8 mouse cellular contexts compared by ENCODE assay signal in genomic region chr3:90081365-90082240, GRCm38 (mm10). TPM values are rescaled to one million over a fixed set of nuclear protein-coding genes. Genes with fewer than 3 reads are reported as not detected.
DNase-seq lines count a peak whose midpoint lies in the region; ATAC-seq and TF ChIP-seq lines count a peak whose summit lies in the region.

No protein-coding gene starts in this region.

- DNase-seq in 3134 (ENCODE audit: extremely low read depth, insufficient read length, low spot score) (peak; percentile 30), MEL (ENCODE audit: low read depth, low spot score) (peak; percentile 98)
- DNase-seq in limb, embryonic 11.5 days (ENCODE audit: low spot score) = no peak
- DNase-seq in layer of hippocampus, postnatal 10 days (ENCODE audit: low spot score in 2 of 2) = no peak
- no peak for DNase-seq in ovary, adult 18-20 months (ENCODE audit: low spot score)

- no peak for TF ChIP-seq CTCF in MEL (IDR thresholded peaks at IDR 0.05 in 2 of 3, conservative IDR thresholded peaks at IDR 0.05 in 1 of 3; ENCODE audit: control insufficient read depth in 1 of 3, insufficient read depth in 1 of 3, low read depth in 2 of 3, low read length in 3 of 3, poor library complexity in 1 of 3, severe bottlenecking in 1 of 3)

- peak overlapping the region; percentile 75 for H3K27ac ChIP-seq in MEL (ENCODE audit: control insufficient read depth, low read depth, low read length)
- H3K27ac ChIP-seq in heart, embryonic 12.5 days (ENCODE audit: poor library complexity, severe bottlenecking) = peak overlapping the region; percentile 55
- H3K27ac ChIP-seq in limb, embryonic 11.5 days (replicated peaks; ENCODE audit: low read depth, low read length) = no peak overlapping the region
- no peak overlapping the region for H3K27ac ChIP-seq in midbrain, embryonic 16.5 days (ENCODE audit: low read length)

- WGBS in heart, embryonic 12.5 days = 68% methylated on average over 5 of the region's 5 CpGs
- 81% methylated on average over 5 of the region's 5 CpGs for WGBS in limb, embryonic 11.5 days
- 75% methylated on average over 5 of the region's 5 CpGs for WGBS in midbrain, embryonic 16.5 days

- no peaks in the 10 kb centered on the region for H3K27me3 ChIP-seq in MEL (ENCODE audit: control insufficient read depth in 1 of 2, insufficient read depth in 2 of 2, low read length in 2 of 2)
- H3K27me3 ChIP-seq in heart, embryonic 12.5 days (replicated peaks) = no peaks in the 10 kb centered on the region
- no peaks in the 10 kb centered on the region for H3K27me3 ChIP-seq in limb, embryonic 11.5 days (ENCODE audit: control insufficient read depth, insufficient read depth, low read length)
- H3K27me3 ChIP-seq in midbrain, embryonic 16.5 days (ENCODE audit: control insufficient read depth, insufficient read depth, low read depth, low read length) = no peaks in the 10 kb centered on the region

- no peaks in the 10 kb centered on the region for H3K9me3 ChIP-seq in MEL (replicated peaks; ENCODE audit: insufficient read depth, low read length)
- H3K9me3 ChIP-seq in heart, embryonic 12.5 days (replicated peaks) = no peaks in the 10 kb centered on the region
- H3K9me3 ChIP-seq in limb, embryonic 11.5 days (ENCODE audit: control insufficient read depth, low read length) = no peaks in the 10 kb centered on the region
- no peaks in the 10 kb centered on the region for H3K9me3 ChIP-seq in midbrain, embryonic 16.5 days (replicated peaks; ENCODE audit: control insufficient read depth, low read length, poor library complexity, severe bottlenecking)

- peak; percentile 75 to 81 for TF ChIP-seq EP300 in MEL (IDR thresholded peaks at IDR 0.05; ENCODE audit: low read depth in 1 of 2, low read length in 2 of 2)

- peak overlapping the region; percentile 59 for H3K9ac ChIP-seq in MEL (ENCODE audit: control insufficient read depth, low read depth, low read length, poor library complexity, severe bottlenecking)
- H3K9ac ChIP-seq in heart, embryonic 12.5 days = peak overlapping the region; percentile 28; the same call in 1 of the 2 replicates
- H3K9ac ChIP-seq in limb, embryonic 11.5 days (ENCODE audit: low read length) = no peak overlapping the region
- 0 out of 2 replicates have a peak overlapping the region, but pooled peaks have one; percentile 10 for H3K9ac ChIP-seq in midbrain, embryonic 16.5 days (ENCODE audit: low read depth, low read length)

- peaks cover 31 to 52% of the 10 kb centered on the region in 2 experiments for H3K4me1 ChIP-seq in MEL (ENCODE audit: control insufficient read depth in 1 of 2, insufficient read depth in 2 of 2, low read length in 2 of 2)
- H3K4me1 ChIP-seq in heart, embryonic 12.5 days (replicated peaks) = peaks cover 65% of the 10 kb centered on the region
- peaks cover 27% of the 10 kb centered on the region for H3K4me1 ChIP-seq in limb, embryonic 11.5 days (ENCODE audit: control insufficient read depth, insufficient read depth, low read length)
- peaks cover 49% of the 10 kb centered on the region for H3K4me1 ChIP-seq in midbrain, embryonic 16.5 days (ENCODE audit: control insufficient read depth, insufficient read depth, low read length)

- peak in 1 of 2 experiments; percentile 67; a peak in 2 of 4 replicates for TF ChIP-seq POLR2A in MEL (IDR thresholded peaks at IDR 0.05; ENCODE audit: control insufficient read depth in 1 of 2, insufficient read depth in 1 of 2, low read depth in 1 of 2, low read length in 2 of 2, poor library complexity in 1 of 2)

- H3K4me3 ChIP-seq in MEL (ENCODE audit: control insufficient read depth in 1 of 2, insufficient read depth in 1 of 2, low read depth in 2 of 2, low read length in 2 of 2) = peak overlapping the region; percentile 39 to 61
- H3K4me3 ChIP-seq in heart, embryonic 12.5 days = peak overlapping the region; percentile 96
- H3K4me3 ChIP-seq in limb, embryonic 11.5 days (ENCODE audit: low read depth, low read length) = peak overlapping the region; percentile 81; the same call in 1 of the 2 replicates
- no peak overlapping the region for H3K4me3 ChIP-seq in midbrain, embryonic 16.5 days (ENCODE audit: low read depth, low read length)

- peak overlapping the region; percentile 90 for H3K4me2 ChIP-seq in heart, embryonic 12.5 days
- H3K4me2 ChIP-seq in limb, embryonic 11.5 days (ENCODE audit: low read depth, severe bottlenecking) = peak overlapping the region; percentile 76
- peak overlapping the region; percentile 93 for H3K4me2 ChIP-seq in midbrain, embryonic 16.5 days (ENCODE audit: low read length)

- H3K79me2 ChIP-seq in MEL (ENCODE audit: control insufficient read depth, insufficient read depth, low read length, poor library complexity) = peaks cover 62% of the 10 kb centered on the region

- TF ChIP-seq RAD21 in MEL (IDR thresholded peaks at IDR 0.05; ENCODE audit: low read depth, low read length) = no peak

- peaks cover 0 to 55% of the 10 kb centered on the region in 2 experiments; a peak in 3 of 4 replicates for H3K36me3 ChIP-seq in MEL (ENCODE audit: control insufficient read depth in 1 of 2, insufficient read depth in 2 of 2, low read length in 2 of 2)
- peaks cover 14% of the 10 kb centered on the region for H3K36me3 ChIP-seq in heart, embryonic 12.5 days
- H3K36me3 ChIP-seq in limb, embryonic 11.5 days (ENCODE audit: control insufficient read depth, insufficient read depth, low read length) = no peaks in the 10 kb centered on the region; the same call in 1 of the 2 replicates
- no peaks in the 10 kb centered on the region for H3K36me3 ChIP-seq in midbrain, embryonic 16.5 days (ENCODE audit: control insufficient read depth, insufficient read depth, low read length)

- no peak for ATAC-seq in heart, embryonic 12.5 days (ENCODE audit: insufficient number of reproducible peaks, low FRiP score)
- no peak for ATAC-seq in limb, embryonic 11.5 days (ENCODE audit: insufficient number of reproducible peaks, low FRiP score, low TSS enrichment, low read depth)
- no peak for ATAC-seq in midbrain, embryonic 16.5 days
- ATAC-seq in activated CD4-positive, CD25-positive, alpha-beta regulatory T cell, adult 4 months = no peak

TF ChIP-seq in MEL, 35 proteins besides CTCF, POLR2A, EP300 and RAD21 (continues in another document):
- TF ChIP-seq TAL1 (IDR thresholded peaks at IDR 0.05; ENCODE audit: low read length) (peak; percentile 68), E2F4 (IDR thresholded peaks at IDR 0.05; ENCODE audit: borderline replicate concordance, low read depth, low read length) (no peak), KAT2A (conservative IDR thresholded peaks at IDR 0.05; ENCODE audit: low read depth, low read length) (no peak), MAFK (IDR thresholded peaks at IDR 0.05; ENCODE audit: borderline replicate concordance, low read depth, low read length) (peak; percentile 27; the same call in 1 of the 2 replicates), ZNF384 (IDR thresholded peaks at IDR 0.05; ENCODE audit: low read depth, low read length) (0 out of 2 replicates have a peak, but pooled peaks have one; percentile 5), POLR2AphosphoS5 (IDR thresholded peaks at IDR 0.05; ENCODE audit: borderline replicate concordance, low read depth, low read length) (no peak), UBTF (IDR thresholded peaks at IDR 0.05; ENCODE audit: borderline replicate concordance, insufficient read depth, low read depth, low read length) (no peak), USF1 (IDR thresholded peaks at IDR 0.05; ENCODE audit: low read depth, low read length) (peak; percentile 79)

RNA-seq across cellular contexts. Expression of gene Tpm3, which starts 9.2 kb away (rescaled TPM):
- total RNA-seq in MEL (2012; rRNA removed) = 274 and 314 TPM in 2 replicates
- polyA plus RNA-seq in MEL (2012; ENCODE audit: insufficient read depth in 1 of 2, insufficient read length in 2 of 2, low read depth in 1 of 2, low replicate concordance in 2 of 2, missing spikeins in 1 of 2) = 100 to 1,000 TPM; 205 to 273 TPM
- 335 and 344 TPM in 2 replicates for polyA plus RNA-seq in heart, embryonic 12.5 days (2016; fragmentation: Nextera tagmentation; extraction: Ambion mirVana)
- polyA plus RNA-seq in limb, embryonic 11.5 days (2014; fragmentation: Nextera tagmentation; extraction: Ambion mirVana) = 578 and 605 TPM in 2 replicates
- polyA plus RNA-seq in midbrain, embryonic 16.5 days (2015; fragmentation: Nextera tagmentation; extraction: Ambion mirVana) = 377 and 415 TPM in 2 replicates
- 100 to 1,000 TPM; 245 to 256 TPM for total RNA-seq in layer of hippocampus, postnatal 10 days (2021)
- 100 to 1,000 TPM; 850 to 880 TPM for polyA plus RNA-seq in activated CD4-positive, CD25-positive, alpha-beta regulatory T cell, adult 4 months (2017; shearing (Covaris generic))

RNA-seq across cellular contexts. Expression of gene Nup210l, which starts 22.3 kb away (rescaled TPM):
- total RNA-seq in MEL (2012; rRNA removed) = 0.54 and 0.62 TPM in 2 replicates
- under 1 TPM in 1 of 2 experiments, not detected in 1; 0.65 TPM for polyA plus RNA-seq in MEL (2012; ENCODE audit: insufficient read depth in 1 of 2, insufficient read length in 2 of 2, low read depth in 1 of 2, low replicate concordance in 2 of 2, missing spikeins in 1 of 2)
- polyA plus RNA-seq in heart, embryonic 12.5 days (2016; fragmentation: Nextera tagmentation; extraction: Ambion mirVana) = 0.33 and 0.40 TPM in 2 replicates
- polyA plus RNA-seq in limb, embryonic 11.5 days (2014; fragmentation: Nextera tagmentation; extraction: Ambion mirVana) = 0.49 and 0.72 TPM in 2 replicates
- polyA plus RNA-seq in midbrain, embryonic 16.5 days (2015; fragmentation: Nextera tagmentation; extraction: Ambion mirVana) = 0.16 and 0.35 TPM in 2 replicates
- under 1 TPM; 0.36 to 0.50 TPM for total RNA-seq in layer of hippocampus, postnatal 10 days (2021)
- under 1 TPM; 0.15 to 0.37 TPM for polyA plus RNA-seq in activated CD4-positive, CD25-positive, alpha-beta regulatory T cell, adult 4 months (2017; shearing (Covaris generic))

RNA-seq across cellular contexts. Expression of gene Ubap2l, which starts 29.2 kb away (rescaled TPM):
- 102 and 107 TPM in 2 replicates for total RNA-seq in MEL (2012; rRNA removed)
- 100 to 1,000 TPM; 247 to 442 TPM for polyA plus RNA-seq in MEL (2012; ENCODE audit: insufficient read depth in 1 of 2, insufficient read length in 2 of 2, low read depth in 1 of 2, low replicate concordance in 2 of 2, missing spikeins in 1 of 2)
- polyA plus RNA-seq in heart, embryonic 12.5 days (2016; fragmentation: Nextera tagmentation; extraction: Ambion mirVana) = 178 and 200 TPM in 2 replicates
- 238 and 289 TPM in 2 replicates for polyA plus RNA-seq in limb, embryonic 11.5 days (2014; fragmentation: Nextera tagmentation; extraction: Ambion mirVana)
- 120 and 132 TPM in 2 replicates for polyA plus RNA-seq in midbrain, embryonic 16.5 days (2015; fragmentation: Nextera tagmentation; extraction: Ambion mirVana)
- 100 to 1,000 TPM; 146 to 188 TPM for total RNA-seq in layer of hippocampus, postnatal 10 days (2021)
- 100 to 1,000 TPM; 189 to 209 TPM for polyA plus RNA-seq in activated CD4-positive, CD25-positive, alpha-beta regulatory T cell, adult 4 months (2017; shearing (Covaris generic))

RNA-seq across cellular contexts. Expression of gene 4933434E20Rik, which starts 30.2 kb away (rescaled TPM):
- 152 and 161 TPM in 2 replicates for total RNA-seq in MEL (2012; rRNA removed)
- 100 to 1,000 TPM; 184 to 227 TPM for polyA plus RNA-seq in MEL (2012; ENCODE audit: insufficient read depth in 1 of 2, insufficient read length in 2 of 2, low read depth in 1 of 2, low replicate concordance in 2 of 2, missing spikeins in 1 of 2)
- 136 and 141 TPM in 2 replicates for polyA plus RNA-seq in heart, embryonic 12.5 days (2016; fragmentation: Nextera tagmentation; extraction: Ambion mirVana)
- 160 and 175 TPM in 2 replicates for polyA plus RNA-seq in limb, embryonic 11.5 days (2014; fragmentation: Nextera tagmentation; extraction: Ambion mirVana)
- 224 and 225 TPM in 2 replicates for polyA plus RNA-seq in midbrain, embryonic 16.5 days (2015; fragmentation: Nextera tagmentation; extraction: Ambion mirVana)
- 10 to 100 TPM; 83.5 to 91.6 TPM for total RNA-seq in layer of hippocampus, postnatal 10 days (2021)
- polyA plus RNA-seq in activated CD4-positive, CD25-positive, alpha-beta regulatory T cell, adult 4 months (2017; shearing (Covaris generic)) = 100 to 1,000 TPM; 295 to 347 TPM

Comparison
In these comparisons a context has a peak if more than half of its experiments do, and no peak if none do; other contexts are left out.
1. DNase-seq: peak in 3134 (single experiment) and MEL (single experiment); none in limb, embryonic 11.5 days (single experiment), layer of hippocampus, postnatal 10 days (0 of 2) and ovary, adult 18-20 months (single experiment).
2. H3K27ac ChIP-seq: peak in MEL (single experiment) and heart, embryonic 12.5 days (single experiment); none in limb, embryonic 11.5 days (single experiment) and midbrain, embryonic 16.5 days (single experiment).
3. Peak in every context shown above with its lines, with median percentiles within 50 percentile points of each other: H3K4me2 ChIP-seq.